Mouse (Mus musculus): ENCODE data around the gene Rad51b. TPM values are rescaled to one million over a fixed set of nuclear protein-coding genes. Genes with fewer than 3 reads are reported as not detected.

Gene Rad51b
- polyA plus RNA-seq (2015; fragmentation: Nextera tagmentation; extraction: Ambion mirVana) = 8.0 and 8.9 TPM in 2 replicates

GRCm38 (mm10) chr12:79297121-79297576 is at the start of gene Rad51b:
TSS of gene Rad51b (plus strand) at chr12:79297282.
- Histone ChIP-seq H3K4me1 (ENCODE audit: insufficient read depth, low read length) (peaks cover 9% of the 10 kb centered on the region), H3K9ac (replicated peaks; ENCODE audit: low read length) (peak within 1 kb of the TSS; percentile 78), H3K4me3 (ENCODE audit: low read length) (peak within 1 kb of the TSS; percentile 76), H3K27me3 (ENCODE audit: insufficient read depth, low read length) (no peaks in the 10 kb centered on the region), H3K27ac (ENCODE audit: low read length) (peak within 1 kb of the TSS; percentile 76), H3K9me3 (ENCODE audit: low read length) (no peaks in the 10 kb centered on the region), H3K36me3 (ENCODE audit: insufficient read depth, low read length) (no peaks in the 10 kb centered on the region), H3K4me2 (replicated peaks; ENCODE audit: low read depth, low read length) (peak within 1 kb of the TSS; percentile 93)
- WGBS = under 1% methylated on average over 21 of the region's 21 CpGs
- peak; percentile 75 for ATAC-seq (ENCODE audit: low FRiP score, low TSS enrichment)

GRCm38 (mm10) chr12:79248110-79248509 is 49.0 kb upstream of the Rad51b start:
- peaks cover 75% of the 10 kb centered on the region for H3K36me3 ChIP-seq (ENCODE audit: insufficient read depth, low read length)
- H3K4me2 ChIP-seq (replicated peaks; ENCODE audit: low read depth, low read length) = no peak overlapping the region
- H3K9me3 ChIP-seq (ENCODE audit: low read length) = no peaks in the 10 kb centered on the region
- no peaks in the 10 kb centered on the region for H3K4me1 ChIP-seq (ENCODE audit: insufficient read depth, low read length)
- H3K9ac ChIP-seq (replicated peaks; ENCODE audit: low read length) = no peak overlapping the region
- no peaks in the 10 kb centered on the region for H3K27me3 ChIP-seq (ENCODE audit: insufficient read depth, low read length)
- no peak overlapping the region for H3K27ac ChIP-seq (ENCODE audit: low read length)
- WGBS = 95% methylated on average over 3 of the region's 3 CpGs
- H3K4me3 ChIP-seq (ENCODE audit: low read length) = no peak overlapping the region
- no peak for ATAC-seq (ENCODE audit: low FRiP score, low TSS enrichment)

GRCm38 (mm10) chr12:79253294-79254053 is 43.6 kb upstream of the Rad51b start:
- Histone ChIP-seq H3K36me3 (ENCODE audit: insufficient read depth, low read length) (peaks cover 47% of the 10 kb centered on the region), H3K4me1 (ENCODE audit: insufficient read depth, low read length) (no peaks in the 10 kb centered on the region), H3K4me2 (replicated peaks; ENCODE audit: low read depth, low read length) (no peak overlapping the region), H3K9ac (replicated peaks; ENCODE audit: low read length) (no peak overlapping the region), H3K27me3 (ENCODE audit: insufficient read depth, low read length) (no peaks in the 10 kb centered on the region), H3K27ac (ENCODE audit: low read length) (peak overlapping the region; percentile 32; the same call in 1 of the 2 replicates), H3K9me3 (ENCODE audit: low read length) (no peaks in the 10 kb centered on the region), H3K4me3 (ENCODE audit: low read length) (no peak overlapping the region)
- peak; percentile 85 for ATAC-seq (ENCODE audit: low FRiP score, low TSS enrichment)
- WGBS = 70% methylated on average over 9 of the region's 9 CpGs

- Histone ChIP-seq H3K36me3 (ENCODE audit: insufficient read depth, low read length) (peaks cover 39% of the 10 kb centered on the region), H3K4me1 (ENCODE audit: insufficient read depth, low read length) (no peaks in the 10 kb centered on the region)
Measured at GRCm38 (mm10) chr12:79254975-79255374, 42.1 kb upstream of the Rad51b start.

GRCm38 (mm10) chr12:79260154-79260553 is 36.9 kb upstream of the Rad51b start:
- peak; percentile 78; the same call in 1 of the 2 replicates for ATAC-seq (ENCODE audit: low FRiP score, low TSS enrichment)
- H3K4me1 ChIP-seq (ENCODE audit: insufficient read depth, low read length) = no peaks in the 10 kb centered on the region
- no peak overlapping the region for H3K4me3 ChIP-seq (ENCODE audit: low read length)
- peaks cover 55% of the 10 kb centered on the region for H3K36me3 ChIP-seq (ENCODE audit: insufficient read depth, low read length)
- H3K4me2 ChIP-seq (replicated peaks; ENCODE audit: low read depth, low read length) = no peak overlapping the region
- no peak overlapping the region for H3K9ac ChIP-seq (replicated peaks; ENCODE audit: low read length)
- WGBS = 83% methylated on average over 2 of the region's 2 CpGs
- no peak overlapping the region for H3K27ac ChIP-seq (ENCODE audit: low read length)
- no peaks in the 10 kb centered on the region for H3K9me3 ChIP-seq (ENCODE audit: low read length)
- H3K27me3 ChIP-seq (ENCODE audit: insufficient read depth, low read length) = no peaks in the 10 kb centered on the region

More at GRCm38 (mm10) chr12:79254975-79255374, 42.1 kb upstream of the Rad51b start:
- Histone ChIP-seq H3K4me2 (replicated peaks; ENCODE audit: low read depth, low read length) (no peak overlapping the region), H3K4me3 (ENCODE audit: low read length) (no peak overlapping the region), H3K27ac (ENCODE audit: low read length) (no peak overlapping the region), H3K27me3 (ENCODE audit: insufficient read depth, low read length) (no peaks in the 10 kb centered on the region), H3K9ac (replicated peaks; ENCODE audit: low read length) (no peak overlapping the region), H3K9me3 (ENCODE audit: low read length) (no peaks in the 10 kb centered on the region)
- no peak for ATAC-seq (ENCODE audit: low FRiP score, low TSS enrichment)
- 95% methylated on average over 10 of the region's 10 CpGs for WGBS

- H3K27ac ChIP-seq (ENCODE audit: low read length) = no peak overlapping the region
- H3K36me3 ChIP-seq (ENCODE audit: insufficient read depth, low read length) = peaks cover 57% of the 10 kb centered on the region
- no peaks in the 10 kb centered on the region for H3K9me3 ChIP-seq (ENCODE audit: low read length)
- 56% methylated on average over 5 of the region's 5 CpGs for WGBS
- no peak overlapping the region for H3K9ac ChIP-seq (replicated peaks; ENCODE audit: low read length)
- no peak overlapping the region for H3K4me2 ChIP-seq (replicated peaks; ENCODE audit: low read depth, low read length)
- H3K27me3 ChIP-seq (ENCODE audit: insufficient read depth, low read length) = no peaks in the 10 kb centered on the region
- H3K4me1 ChIP-seq (ENCODE audit: insufficient read depth, low read length) = no peaks in the 10 kb centered on the region
- no peak for ATAC-seq (ENCODE audit: low FRiP score, low TSS enrichment)
- H3K4me3 ChIP-seq (ENCODE audit: low read length) = no peak overlapping the region
Measured at GRCm38 (mm10) chr12:79261035-79261434, 36.0 kb upstream of the Rad51b start.

- Histone ChIP-seq H3K4me2 (replicated peaks; ENCODE audit: low read depth, low read length) (no peak overlapping the region), H3K27me3 (ENCODE audit: insufficient read depth, low read length) (no peaks in the 10 kb centered on the region), H3K9me3 (ENCODE audit: low read length) (no peaks in the 10 kb centered on the region), H3K4me1 (ENCODE audit: insufficient read depth, low read length) (no peaks in the 10 kb centered on the region), H3K4me3 (ENCODE audit: low read length) (no peak overlapping the region), H3K9ac (replicated peaks; ENCODE audit: low read length) (no peak overlapping the region), H3K27ac (ENCODE audit: low read length) (no peak overlapping the region), H3K36me3 (ENCODE audit: insufficient read depth, low read length) (peaks cover 69% of the 10 kb centered on the region)
- WGBS = 88% methylated on average over 4 of the region's 4 CpGs
- ATAC-seq (ENCODE audit: low FRiP score, low TSS enrichment) = no peak
Measured at GRCm38 (mm10) chr12:79272604-79273003, 24.5 kb upstream of the Rad51b start.

GRCm38 (mm10) chr12:79279513-79280115 is 17.5 kb upstream of the Rad51b start:
- ATAC-seq (ENCODE audit: low FRiP score, low TSS enrichment) = no peak
- Histone ChIP-seq H3K4me1 (ENCODE audit: insufficient read depth, low read length) (no peaks in the 10 kb centered on the region), H3K36me3 (ENCODE audit: insufficient read depth, low read length) (peaks cover 74% of the 10 kb centered on the region), H3K27me3 (ENCODE audit: insufficient read depth, low read length) (no peaks in the 10 kb centered on the region), H3K4me3 (ENCODE audit: low read length) (no peak overlapping the region), H3K9me3 (ENCODE audit: low read length) (no peaks in the 10 kb centered on the region), H3K27ac (ENCODE audit: low read length) (no peak overlapping the region), H3K9ac (replicated peaks; ENCODE audit: low read length) (no peak overlapping the region), H3K4me2 (replicated peaks; ENCODE audit: low read depth, low read length) (no peak overlapping the region)
- WGBS = 93% methylated on average over 13 of the region's 13 CpGs

GRCm38 (mm10) chr12:79282595-79282994 is 14.5 kb upstream of the Rad51b start:
- WGBS = 88% methylated on average over 8 of the region's 8 CpGs
- H3K27ac ChIP-seq (ENCODE audit: low read length) = no peak overlapping the region
- H3K27me3 ChIP-seq (ENCODE audit: insufficient read depth, low read length) = no peaks in the 10 kb centered on the region
- H3K4me3 ChIP-seq (ENCODE audit: low read length) = no peak overlapping the region
- no peaks in the 10 kb centered on the region for H3K9me3 ChIP-seq (ENCODE audit: low read length)
- no peak overlapping the region for H3K9ac ChIP-seq (replicated peaks; ENCODE audit: low read length)
- ATAC-seq (ENCODE audit: low FRiP score, low TSS enrichment) = no peak
- peaks cover 85% of the 10 kb centered on the region for H3K36me3 ChIP-seq (ENCODE audit: insufficient read depth, low read length)
- no peaks in the 10 kb centered on the region for H3K4me1 ChIP-seq (ENCODE audit: insufficient read depth, low read length)
- H3K4me2 ChIP-seq (replicated peaks; ENCODE audit: low read depth, low read length) = no peak overlapping the region

GRCm38 (mm10) chr12:79292874-79293273 is 4.2 kb upstream of the Rad51b start:
- WGBS = 83% methylated on average over 6 of the region's 6 CpGs
- no peak for ATAC-seq (ENCODE audit: low FRiP score, low TSS enrichment)
- no peak overlapping the region for H3K4me2 ChIP-seq (replicated peaks; ENCODE audit: low read depth, low read length)
- H3K36me3 ChIP-seq (ENCODE audit: insufficient read depth, low read length) = peaks cover 13% of the 10 kb centered on the region
- no peak overlapping the region for H3K4me3 ChIP-seq (ENCODE audit: low read length)
- H3K9ac ChIP-seq (replicated peaks; ENCODE audit: low read length) = no peak overlapping the region
- H3K9me3 ChIP-seq (ENCODE audit: low read length) = no peaks in the 10 kb centered on the region
- H3K27me3 ChIP-seq (ENCODE audit: insufficient read depth, low read length) = no peaks in the 10 kb centered on the region
- H3K27ac ChIP-seq (ENCODE audit: low read length) = no peak overlapping the region
- H3K4me1 ChIP-seq (ENCODE audit: insufficient read depth, low read length) = peaks cover 9% of the 10 kb centered on the region
